Mouse (Mus musculus) midbrain, embryonic 15.5 days (tissue): ENCODE data around the gene Senp5. TPM values are rescaled to one million over a fixed set of nuclear protein-coding genes. Genes with fewer than 3 reads are reported as not detected.

Source experiments
- ATAC-seq: fragments of 200-750 bp; cut with Nextera tagmentation; replicated peaks from 2 replicates; pipeline ENCODE4 v1.8.0; 2017; ENCODE audit warnings: moderate TSS enrichment
- H3K27ac ChIP-seq: fragments of 300-500 bp; sonication (generic); 2 replicates; pipeline ENCODE4 v1.5.1; 2015; ENCODE audit warnings: mild to moderate bottlenecking, inconsistent platforms
- H3K27me3 ChIP-seq: fragments of 300-500 bp; sonication (generic); replicated peaks from 2 replicates; pipeline ENCODE4 v1.6.1; 2015; ENCODE audit warnings: inconsistent platforms
- H3K36me3 ChIP-seq: fragments of 300-500 bp; sonication (generic); replicated peaks from 2 replicates; pipeline ENCODE4 v1.6.1; 2015; ENCODE audit warnings: inconsistent platforms
- H3K4me1 ChIP-seq: fragments of 300-500 bp; sonication (generic); 2 replicates; pipeline ENCODE4 v1.6.1; 2015; ENCODE audit warnings: inconsistent platforms
- H3K4me2 ChIP-seq: fragments of 300-500 bp; sonication (generic); 2 replicates; pipeline ENCODE4 v1.6.1; 2015; ENCODE audit warnings: inconsistent platforms, mild to moderate bottlenecking, moderate library complexity
- H3K4me3 ChIP-seq: fragments of 300-500 bp; sonication (generic); 2 replicates; pipeline ENCODE4 v1.5.1; 2015; ENCODE audit warnings: mild to moderate bottlenecking, inconsistent platforms
- H3K9ac ChIP-seq: fragments of 300-500 bp; sonication (generic); 2 replicates; pipeline ENCODE4 v1.6.1; 2015; ENCODE audit warnings: mild to moderate bottlenecking, inconsistent platforms
- H3K9me3 ChIP-seq: fragments of 300-500 bp; sonication (generic); 2 replicates; pipeline ENCODE4 v1.6.1; 2016; ENCODE audit warnings: inconsistent platforms
- WGBS: fragments of 180-500 bp; shearing (Covaris S2); methylation state at CpG from one replicate; pipeline ENCODE4 v1.1.7; 2015; ENCODE audit warnings: mixed read lengths; 5-methylcytosine and 5-hydroxymethylcytosine counted together
- polyA plus RNA-seq: library from polyadenylated mRNA; unstranded; fragments of >200 nt; fragmentation: Nextera tagmentation; extraction: Ambion mirVana; gene quantifications from 2 replicates; pipeline ENCODE4 v1.2.1, GENCODE M21; 2015

Senp5 gene
- polyA plus RNA-seq, 1 experiment from 2014 or later: 17.8 TPM

DNA sequence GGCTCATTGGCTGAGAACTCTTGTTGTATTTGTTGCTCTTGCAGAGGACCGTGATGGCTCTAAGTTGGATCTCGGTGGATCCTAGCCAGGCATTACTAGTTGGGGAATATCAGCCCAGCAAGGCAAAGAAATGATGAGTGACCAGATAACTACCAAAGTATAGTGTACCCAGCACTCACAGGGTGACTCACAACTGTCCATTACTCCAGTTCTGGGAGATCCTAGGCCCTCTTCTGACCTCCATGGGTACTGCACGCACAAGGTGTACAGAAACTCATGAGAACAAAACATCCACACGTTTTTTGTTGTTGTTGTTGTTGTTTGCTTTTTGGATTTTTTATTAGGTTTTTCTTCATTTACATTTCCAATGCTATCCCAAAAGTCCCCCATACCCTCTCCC is 66.5 kb downstream of the Senp5 start:
- no peak for ATAC-seq
- H3K9me3 ChIP-seq: no peaks in the 10 kb centered on the region
- WGBS: 85% methylated on average over 4 of the region's 4 CpGs
- no peaks in the 10 kb centered on the region for H3K36me3 ChIP-seq
- no peak overlapping the region for H3K27ac ChIP-seq
- H3K9ac ChIP-seq: no peak overlapping the region
- peaks cover 3% of the 10 kb centered on the region; the same call in 1 of the 2 replicates for H3K27me3 ChIP-seq
- H3K4me3 ChIP-seq: no peak overlapping the region
- H3K4me1 ChIP-seq: peaks cover 34% of the 10 kb centered on the region
- H3K4me2 ChIP-seq: no peak overlapping the region

DNA sequence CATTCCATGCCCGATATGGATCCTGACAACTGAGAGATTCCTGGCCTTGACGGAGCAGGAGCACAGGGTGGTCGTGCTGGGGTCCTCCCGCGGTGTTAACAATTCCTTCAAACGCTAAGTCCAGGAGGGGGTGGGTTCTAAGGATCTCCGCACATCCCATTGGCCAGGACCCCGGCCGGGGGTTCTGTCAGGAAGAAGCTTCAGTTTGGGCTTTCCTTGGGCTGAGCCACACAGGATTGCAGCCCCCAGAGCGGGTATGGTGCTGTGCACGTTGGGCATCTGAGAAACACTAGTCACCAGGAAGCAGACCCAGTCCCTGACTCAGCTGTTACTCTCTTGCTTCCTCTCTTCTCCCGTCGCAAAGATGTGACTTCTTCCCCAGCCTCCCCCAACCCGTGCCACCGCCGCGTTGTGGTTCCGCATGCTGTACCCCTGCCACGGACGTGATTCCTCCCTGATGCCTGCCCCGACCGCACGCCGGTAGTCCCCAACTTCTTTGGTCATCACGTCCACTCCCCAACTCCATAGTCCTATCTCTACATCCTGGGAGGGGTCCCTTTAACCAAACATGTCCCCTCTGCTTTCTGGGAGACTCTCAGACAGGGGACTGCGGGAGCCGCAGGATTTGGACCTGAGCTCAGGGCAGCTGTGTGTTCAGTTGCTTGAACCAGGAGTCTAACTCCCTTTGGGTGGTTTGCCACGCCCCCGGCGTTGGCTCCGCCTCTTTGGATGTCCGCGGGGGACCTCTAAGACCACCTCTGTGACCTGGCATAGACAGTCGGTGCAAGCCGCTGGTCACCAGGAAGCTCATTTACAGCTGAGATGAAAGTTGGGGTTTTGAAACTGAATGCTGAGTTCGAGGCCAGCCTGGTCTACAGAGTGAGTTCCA is 67.8 kb downstream of the Senp5 start:
- H3K27ac ChIP-seq: 0 out of 2 replicates have a peak overlapping the region, but pooled peaks have one; percentile 34
- H3K4me2 ChIP-seq: peak overlapping the region; percentile 81
- WGBS: 3% methylated on average over 36 of the region's 36 CpGs

DNA sequence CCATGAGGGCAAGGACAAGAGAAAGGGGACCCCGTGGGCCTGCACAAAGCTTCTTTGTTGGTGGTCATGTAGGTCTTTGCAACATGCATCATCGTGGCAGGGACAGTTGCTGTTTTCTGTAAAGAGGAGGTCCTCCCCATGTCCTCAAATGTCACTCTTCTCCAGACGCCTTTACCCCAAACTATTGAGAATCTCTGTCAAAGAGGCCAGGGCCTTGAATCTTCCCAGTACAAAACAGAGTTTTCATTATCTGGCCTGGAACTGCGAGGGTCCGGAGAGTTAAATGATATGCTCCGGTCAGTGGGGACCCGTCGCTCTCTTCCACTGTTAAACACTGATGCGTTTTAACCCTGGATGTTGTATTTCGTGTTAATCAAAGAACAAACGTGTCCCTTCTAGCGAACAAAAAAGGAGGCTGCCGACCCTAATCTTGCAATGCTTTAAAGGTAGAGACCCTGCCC is 68.5 kb downstream of the Senp5 start:
- Histone ChIP-seq H3K9me3 (no peaks in the 10 kb centered on the region), H3K36me3 (no peaks in the 10 kb centered on the region), H3K4me1 (peaks cover 34% of the 10 kb centered on the region), H3K9ac (peak overlapping the region; percentile 54), H3K4me3 (peak overlapping the region; percentile 41), H3K27me3 (0 out of 2 replicates have a peak, but pooled peaks cover 3% of the 10 kb centered on the region), H3K4me2 (peak overlapping the region; percentile 81), H3K27ac (0 out of 2 replicates have a peak overlapping the region, but pooled peaks have one; percentile 91)
- no peak for ATAC-seq
- 6% methylated on average over 13 of the region's 13 CpGs for WGBS

More for the DNA sequence above, 67.8 kb downstream of the Senp5 start:
- peak; percentile 3; the same call in 1 of the 2 replicates for ATAC-seq
- Histone ChIP-seq H3K9me3 (no peaks in the 10 kb centered on the region), H3K9ac (peak overlapping the region; percentile 23; the same call in 1 of the 2 replicates), H3K36me3 (no peaks in the 10 kb centered on the region), H3K4me1 (peaks cover 34% of the 10 kb centered on the region), H3K27me3 (0 out of 2 replicates have a peak, but pooled peaks cover 3% of the 10 kb centered on the region), H3K4me3 (peak overlapping the region; percentile 41)

DNA sequence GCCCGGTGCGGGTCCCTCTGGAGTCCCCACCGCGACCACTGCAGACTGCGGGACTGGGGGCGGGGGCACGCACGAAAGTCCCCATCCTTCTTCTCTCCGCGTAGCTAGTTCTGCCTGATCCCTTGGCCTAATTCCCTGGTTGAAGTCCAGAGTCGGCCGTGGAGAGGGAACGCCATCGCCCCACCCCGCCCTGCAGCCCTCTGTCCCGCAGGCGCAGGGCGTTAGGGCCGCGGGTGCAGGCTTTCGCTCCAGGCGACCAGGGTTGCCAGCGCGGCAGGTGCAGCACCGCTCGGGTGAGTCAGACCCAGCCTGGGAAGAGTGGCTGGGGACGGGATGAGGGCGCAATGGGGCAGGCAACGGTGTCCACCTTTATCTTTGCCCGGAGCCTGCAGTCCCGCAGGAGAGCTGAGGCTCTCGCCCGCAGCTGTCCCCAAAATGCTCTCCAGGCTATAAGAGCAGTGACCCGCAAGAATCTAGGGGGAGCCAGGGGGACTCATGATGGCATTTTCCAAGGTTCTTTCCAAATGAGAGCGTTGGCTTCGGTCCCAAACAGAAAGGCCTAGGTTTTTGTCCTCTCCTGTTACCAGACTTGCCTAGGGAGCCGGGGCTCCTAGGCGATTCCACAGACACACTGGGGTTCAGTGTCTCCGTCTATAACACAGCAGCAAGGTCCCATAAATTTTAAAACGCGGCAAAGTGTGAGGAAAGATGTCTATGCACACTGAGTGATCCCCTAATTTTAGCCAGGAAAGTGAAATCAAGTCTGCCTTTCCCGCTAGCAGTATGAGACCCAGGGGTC is 69.1 kb downstream of the Senp5 start, which contains the start of gene Pigz:
Pigz (plus strand) TSS at position 101 of the 799 bp plus-strand sequence.
- Histone ChIP-seq H3K27me3 (0 out of 2 replicates have a peak, but pooled peaks cover 3% of the 10 kb centered on the region), H3K36me3 (no peaks in the 10 kb centered on the region), H3K9me3 (no peaks in the 10 kb centered on the region), H3K27ac (peak within 1 kb of the TSS; percentile 91), H3K4me2 (peak within 1 kb of the TSS; percentile 81), H3K4me3 (peak within 1 kb of the TSS; percentile 41), H3K9ac (peak within 1 kb of the TSS; percentile 54), H3K4me1 (peaks cover 34% of the 10 kb centered on the region)
- ATAC-seq: peak; percentile 10
- WGBS: 4% methylated on average over 42 of the region's 42 CpGs

DNA sequence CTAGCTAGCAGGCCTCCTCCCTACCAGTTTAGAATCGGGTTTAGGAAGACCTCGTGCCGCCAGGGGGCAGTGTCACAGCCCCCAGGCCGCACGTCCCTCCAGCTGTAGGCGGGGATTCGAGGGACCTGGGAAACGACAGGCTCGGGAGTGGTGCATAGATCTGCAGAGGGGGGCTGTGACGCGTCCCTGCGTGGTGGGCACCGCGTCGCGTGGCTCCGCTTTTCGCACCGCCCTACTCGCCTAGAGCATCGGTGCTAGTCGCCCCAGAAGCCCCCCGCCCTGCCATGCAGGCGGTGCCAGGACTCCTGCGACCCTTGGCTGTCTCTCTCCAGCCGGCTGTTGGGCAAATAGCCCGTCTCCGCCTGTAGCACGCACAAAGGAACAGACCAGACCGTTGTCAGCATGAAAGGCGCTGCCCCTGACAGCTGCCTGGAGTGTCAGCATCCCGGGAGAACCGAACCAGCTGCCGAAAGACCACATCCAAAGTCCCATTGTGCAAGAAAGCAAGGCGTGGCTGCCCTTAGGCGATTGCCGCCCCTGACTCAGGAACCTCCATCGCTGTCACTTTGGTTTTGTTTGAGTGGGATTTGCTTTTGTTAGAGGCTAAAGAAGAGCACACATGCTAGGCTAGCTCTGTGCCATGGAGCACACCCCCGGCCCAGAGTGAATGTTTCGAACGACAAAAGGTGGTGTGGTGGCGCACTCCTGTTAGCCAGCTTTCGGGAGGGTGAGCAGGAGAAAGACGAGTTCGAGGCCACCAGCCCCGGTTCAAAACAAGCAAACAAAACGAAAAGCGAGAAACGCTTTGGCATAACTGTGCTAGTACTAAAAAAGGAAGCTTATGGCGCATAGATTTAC is 70.0 kb downstream of the Senp5 start:
- H3K36me3 ChIP-seq: no peaks in the 10 kb centered on the region
- peaks cover 34% of the 10 kb centered on the region for H3K4me1 ChIP-seq
- peak overlapping the region; percentile 91 for H3K27ac ChIP-seq
- 0 out of 2 replicates have a peak, but pooled peaks cover 3% of the 10 kb centered on the region for H3K27me3 ChIP-seq
- peak overlapping the region; percentile 41 for H3K4me3 ChIP-seq
- H3K4me2 ChIP-seq: peak overlapping the region; percentile 81
- peak overlapping the region; percentile 54 for H3K9ac ChIP-seq
- no peaks in the 10 kb centered on the region for H3K9me3 ChIP-seq
- ATAC-seq: peak; percentile 98
- WGBS: under 1% methylated on average over 50 of the region's 50 CpGs

DNA sequence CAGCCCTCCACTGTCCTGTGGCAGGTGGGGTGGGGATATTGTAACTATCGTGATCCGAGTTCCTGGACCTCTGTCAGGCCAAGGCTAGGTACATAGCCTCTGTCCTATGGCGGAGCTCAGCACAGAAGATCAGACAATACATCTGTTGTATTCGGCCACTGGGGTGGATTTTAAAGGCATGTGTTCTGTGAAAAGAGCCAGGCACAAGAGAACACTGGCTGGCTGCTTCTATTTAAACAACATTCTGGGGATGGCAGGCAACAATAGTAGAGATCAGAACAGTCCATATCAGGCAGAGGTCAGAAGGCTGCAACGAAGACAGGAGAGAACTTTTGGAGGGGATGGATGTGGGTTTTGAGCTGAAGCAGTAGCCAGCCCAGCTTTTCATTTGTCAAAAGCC is 70.8 kb downstream of the Senp5 start:
- Histone ChIP-seq H3K36me3 (no peaks in the 10 kb centered on the region), H3K4me2 (peak overlapping the region; percentile 81; the same call in 1 of the 2 replicates), H3K9me3 (no peaks in the 10 kb centered on the region), H3K27me3 (0 out of 2 replicates have a peak, but pooled peaks cover 3% of the 10 kb centered on the region), H3K4me3 (no peak overlapping the region), H3K27ac (peak overlapping the region; percentile 91), H3K4me1 (peaks cover 34% of the 10 kb centered on the region), H3K9ac (no peak overlapping the region)
- 31% methylated on average over 5 of the region's 5 CpGs for WGBS
- ATAC-seq: peak; percentile 3

DNA sequence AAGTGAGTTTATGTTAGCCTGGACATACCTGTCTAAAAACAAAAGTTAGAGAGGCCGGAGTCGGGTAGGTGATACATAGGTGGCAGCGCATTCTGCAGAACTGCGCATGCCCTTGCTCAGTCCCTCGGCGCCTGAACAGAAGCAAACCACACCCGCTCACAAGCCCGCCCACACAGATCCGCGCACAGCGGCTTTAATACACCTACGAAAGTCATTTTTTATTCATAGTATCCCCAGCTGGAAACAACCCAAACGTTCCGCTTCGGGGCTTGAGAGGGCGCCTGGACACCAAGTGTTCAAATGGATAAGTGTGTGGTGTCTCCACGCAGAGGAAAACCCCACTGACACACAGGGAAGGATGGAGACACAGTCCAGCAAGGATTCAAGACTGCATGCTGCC is 71.8 kb downstream of the Senp5 start:
- 56% methylated on average over 17 of the region's 17 CpGs for WGBS

DNA sequence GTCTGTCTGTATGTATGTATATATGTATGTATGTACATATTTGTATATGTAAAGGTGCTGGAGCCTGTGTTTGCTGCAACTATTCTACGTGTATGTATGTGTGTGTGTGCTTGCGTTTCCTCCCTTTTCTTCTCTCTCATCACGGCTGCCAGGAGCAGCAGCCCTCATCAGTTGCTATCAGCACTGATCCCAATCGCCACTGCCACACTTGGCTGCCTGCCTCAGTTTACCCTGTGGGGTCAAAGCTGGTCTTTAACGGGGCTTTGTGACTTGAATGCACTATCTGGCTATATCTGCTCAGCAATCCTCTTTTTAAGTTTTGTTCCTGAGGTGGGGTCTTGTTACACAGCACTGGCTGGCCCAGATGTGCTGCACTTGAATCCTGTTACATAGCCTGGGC is 75.7 kb downstream of the Senp5 start:
- H3K4me3 ChIP-seq: no peak overlapping the region
- H3K4me2 ChIP-seq: no peak overlapping the region
- no peak overlapping the region for H3K9ac ChIP-seq
- no peak for ATAC-seq
- no peak overlapping the region for H3K27ac ChIP-seq
- H3K36me3 ChIP-seq: no peaks in the 10 kb centered on the region
- peaks cover 4% of the 10 kb centered on the region; the same call in 1 of the 2 replicates for H3K4me1 ChIP-seq
- no peaks in the 10 kb centered on the region for H3K9me3 ChIP-seq
- 80% methylated on average over 5 of the region's 5 CpGs for whole genome bisulfite sequencing
- no peaks in the 10 kb centered on the region for H3K27me3 ChIP-seq

More for the DNA sequence above, 71.8 kb downstream of the Senp5 start:
- Histone ChIP-seq H3K4me3 (no peak overlapping the region), H3K27me3 (0 out of 2 replicates have a peak, but pooled peaks cover 3% of the 10 kb centered on the region), H3K36me3 (no peaks in the 10 kb centered on the region), H3K9ac (no peak overlapping the region), H3K4me1 (peaks cover 34% of the 10 kb centered on the region), H3K4me2 (no peak overlapping the region), H3K27ac (no peak overlapping the region), H3K9me3 (no peaks in the 10 kb centered on the region)
- no peak for ATAC-seq

DNA sequence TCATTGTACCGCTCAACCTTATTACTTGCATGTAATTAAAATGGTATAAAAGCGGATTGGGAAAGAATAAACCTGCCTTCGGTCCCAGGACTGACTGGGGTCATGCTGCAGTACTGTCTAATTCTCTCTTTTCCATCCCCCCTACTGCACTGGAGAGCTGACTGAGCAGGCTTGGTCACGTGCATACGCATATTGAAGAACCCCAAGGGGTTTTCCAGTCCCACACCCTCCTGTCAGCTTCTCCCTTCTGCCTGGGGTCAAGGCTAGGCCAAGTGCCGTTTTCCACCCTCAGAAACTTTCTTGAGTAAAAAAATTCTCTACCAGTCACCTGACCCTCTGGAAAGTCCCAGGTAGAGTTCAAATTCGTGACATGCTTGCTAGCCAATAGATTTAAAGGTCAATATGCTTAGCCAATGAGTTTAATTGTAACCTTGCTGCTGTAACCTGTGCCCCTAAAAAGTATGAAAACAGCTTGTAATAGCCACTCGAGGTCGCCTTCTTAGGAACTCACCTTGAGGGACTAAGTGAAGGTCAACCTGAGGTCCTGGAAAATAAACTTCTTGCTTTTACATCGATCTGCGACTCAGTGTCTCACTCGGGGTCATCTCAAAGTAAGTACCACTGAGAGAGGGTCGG is 76.4 kb downstream of the Senp5 start:
- 84% methylated on average over 13 of the region's 13 CpGs for WGBS
- no peak overlapping the region for H3K9ac ChIP-seq

DNA sequence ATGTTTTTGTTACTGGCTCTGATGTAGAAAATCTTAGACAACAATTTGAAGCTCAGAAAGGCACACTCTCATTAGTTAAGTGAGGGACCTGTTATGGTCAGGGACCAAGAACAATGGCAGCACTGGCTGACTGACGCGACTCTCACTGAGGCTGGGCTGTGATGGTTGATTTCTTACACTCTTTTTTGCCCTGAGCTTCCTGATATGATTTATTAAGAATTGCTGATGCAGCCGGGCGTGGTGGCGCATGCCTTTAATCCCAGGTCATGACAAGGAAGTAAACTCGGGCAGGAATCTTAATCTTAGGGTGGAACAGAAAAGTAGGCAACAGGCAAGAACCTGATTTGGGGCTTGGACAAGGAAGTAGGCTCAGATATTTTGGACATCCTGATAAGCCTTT is 77.0 kb downstream of the Senp5 start:
- Histone ChIP-seq H3K4me2 (no peak overlapping the region), H3K4me3 (no peak overlapping the region), H3K27ac (no peak overlapping the region), H3K36me3 (no peaks in the 10 kb centered on the region), H3K9ac (no peak overlapping the region), H3K4me1 (no peaks in the 10 kb centered on the region), H3K27me3 (no peaks in the 10 kb centered on the region), H3K9me3 (no peaks in the 10 kb centered on the region)
- 75% methylated on average over 6 of the region's 6 CpGs for WGBS
- no peak for ATAC-seq

More for the DNA sequence above, 76.4 kb downstream of the Senp5 start:
- H3K27ac ChIP-seq: no peak overlapping the region
- no peak overlapping the region for H3K4me3 ChIP-seq
- H3K36me3 ChIP-seq: no peaks in the 10 kb centered on the region
- H3K27me3 ChIP-seq: no peaks in the 10 kb centered on the region
- H3K9me3 ChIP-seq: no peaks in the 10 kb centered on the region
- no peak overlapping the region for H3K4me2 ChIP-seq
- no peak for ATAC-seq
- H3K4me1 ChIP-seq: no peaks in the 10 kb centered on the region

DNA sequence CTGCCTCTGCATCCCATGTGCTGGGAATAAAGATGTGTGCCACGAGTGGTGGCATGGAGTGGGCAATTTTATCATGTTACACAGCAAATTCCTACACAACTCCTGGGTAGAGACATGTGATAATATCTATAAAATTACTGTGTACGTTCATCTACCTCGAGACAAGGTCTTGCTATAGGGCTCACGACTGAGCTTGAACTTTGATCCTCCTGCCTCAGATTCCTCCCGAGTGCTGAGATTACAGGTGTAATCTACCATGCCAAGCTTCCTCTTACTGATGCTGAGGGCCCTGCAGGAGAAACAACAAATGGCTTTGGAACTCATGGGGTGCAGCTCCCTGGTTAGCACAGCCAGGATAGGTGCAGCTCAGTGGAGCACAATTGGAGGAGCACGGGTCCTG is 78.7 kb downstream of the Senp5 start:
- H3K36me3 ChIP-seq: no peaks in the 10 kb centered on the region
- H3K4me1 ChIP-seq: no peaks in the 10 kb centered on the region
- H3K27ac ChIP-seq: no peak overlapping the region
- no peaks in the 10 kb centered on the region for H3K27me3 ChIP-seq
- WGBS: 87% methylated on average over 6 of the region's 6 CpGs
- ATAC-seq: no peak
- no peak overlapping the region for H3K4me2 ChIP-seq
- no peak overlapping the region for H3K9ac ChIP-seq
- H3K9me3 ChIP-seq: no peaks in the 10 kb centered on the region
- no peak overlapping the region for H3K4me3 ChIP-seq
